Mouse (Mus musculus): ENCODE data around the gene Celsr3.

Gene Celsr3

DNA sequence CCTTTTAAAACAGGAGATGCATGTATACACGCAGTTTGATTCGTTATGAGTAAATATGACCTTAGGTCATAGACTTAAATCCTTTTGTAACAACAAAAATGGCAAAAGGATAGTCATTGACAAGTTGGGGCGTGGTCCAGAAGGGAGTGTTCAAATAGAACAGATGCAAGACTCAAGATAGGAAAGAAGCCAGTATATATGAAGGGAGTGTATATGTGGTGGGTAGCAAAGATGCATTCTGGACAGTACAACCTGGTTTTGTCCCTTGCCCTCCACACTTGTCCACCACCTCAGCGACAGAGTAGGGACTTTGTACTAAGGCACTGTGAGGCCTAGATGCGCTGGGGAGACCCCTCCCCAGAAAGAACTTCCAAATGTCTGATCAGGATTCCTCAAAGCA lies 18.4 kb upstream of the Celsr3 start:
- no peak for DNase-seq

DNA sequence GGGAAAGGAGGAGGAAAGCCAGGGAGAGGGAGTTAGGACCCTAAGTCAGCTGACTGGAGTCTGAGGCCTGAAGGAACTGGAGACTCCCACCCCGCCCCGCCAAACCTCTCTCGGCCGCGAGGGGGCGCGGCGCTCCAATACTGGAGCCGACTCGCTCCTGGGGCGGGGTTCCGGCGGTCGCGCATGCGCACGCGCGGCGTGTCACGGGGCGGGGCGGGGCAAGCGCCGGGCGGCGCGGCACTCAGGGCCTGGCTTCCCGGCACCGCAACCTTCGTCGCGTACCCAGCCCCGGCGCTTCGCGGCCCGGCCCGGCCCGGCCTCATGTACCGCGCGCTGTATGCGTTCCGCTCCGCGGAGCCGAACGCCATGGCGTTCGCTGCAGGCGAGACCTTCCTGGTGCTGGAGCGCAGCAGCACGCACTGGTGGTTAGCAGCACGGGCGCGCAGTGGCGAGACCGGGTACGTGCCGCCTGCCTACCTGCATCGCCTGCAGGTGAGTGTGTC lies 17.9 kb upstream of the Celsr3 start, which contains the start of gene Nckipsd:
Gene Nckipsd, plus strand, starts transcription at position 206 of the 503 bp plus-strand sequence.
- peak; percentile 99 for DNase-seq

DNA sequence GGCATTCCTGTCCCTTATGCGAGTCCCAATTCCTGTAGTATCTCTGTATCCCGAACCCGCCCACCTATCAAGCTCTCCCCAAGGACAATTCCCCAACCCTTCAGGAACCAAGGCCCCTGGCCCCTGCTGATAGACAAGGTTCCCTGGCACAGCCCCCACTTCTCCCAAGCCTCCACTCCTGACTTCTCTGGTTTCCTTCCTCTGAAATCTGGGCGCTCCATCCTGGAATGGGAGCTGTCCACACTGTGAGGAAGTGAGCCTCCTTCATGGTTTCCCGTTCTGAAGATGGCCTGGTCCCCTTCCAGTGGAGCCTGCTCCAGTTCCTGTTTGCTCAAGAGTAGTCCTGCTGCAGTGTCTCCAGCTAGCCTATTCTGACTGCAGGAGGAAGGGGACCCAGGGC lies 16.9 kb upstream of the Celsr3 start:
- peak; percentile 97 for DNase-seq

DNA sequence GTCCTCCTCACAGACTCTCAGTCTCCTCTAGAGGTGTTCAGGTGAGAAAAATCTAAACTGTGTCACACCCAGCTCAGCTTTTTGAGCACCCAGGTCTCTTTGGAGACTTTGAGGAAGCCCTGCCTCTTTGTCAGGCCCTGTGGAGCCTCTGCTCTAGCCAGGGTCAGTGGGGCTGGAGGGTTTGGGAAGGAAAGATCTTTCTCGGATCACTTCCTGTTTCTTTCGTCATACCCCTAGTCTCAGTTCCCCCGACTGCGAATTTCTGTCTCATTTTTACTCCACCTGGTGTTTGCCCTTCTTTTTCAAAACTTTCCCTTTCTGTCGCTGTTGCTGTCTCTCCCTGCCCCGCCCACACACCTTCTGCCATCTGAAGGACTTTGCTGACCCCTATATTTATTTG lies 16.4 kb upstream of the Celsr3 start:
- DNase-seq: peak; percentile 94

DNA sequence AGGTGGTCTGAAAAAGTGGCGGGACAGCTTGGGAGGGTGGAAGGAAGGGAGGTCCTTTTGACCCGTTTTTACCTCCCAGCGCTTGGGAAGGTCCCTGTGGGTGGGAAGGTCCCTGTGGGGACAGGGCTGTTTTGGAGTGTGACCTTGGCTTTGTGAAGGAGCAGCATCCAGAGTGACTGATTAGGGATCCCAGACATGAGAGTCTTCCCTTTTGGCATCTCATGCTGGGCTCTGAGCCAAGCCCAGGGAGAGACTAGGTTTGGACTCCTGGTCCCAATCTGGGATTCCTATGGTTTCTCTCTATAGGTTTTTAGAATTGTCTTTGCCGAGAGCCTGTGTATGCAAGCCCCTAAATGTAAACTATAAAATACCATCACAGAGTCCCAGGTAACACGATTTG lies 15.6 kb upstream of the Celsr3 start:
- DNase-seq: no peak

DNA sequence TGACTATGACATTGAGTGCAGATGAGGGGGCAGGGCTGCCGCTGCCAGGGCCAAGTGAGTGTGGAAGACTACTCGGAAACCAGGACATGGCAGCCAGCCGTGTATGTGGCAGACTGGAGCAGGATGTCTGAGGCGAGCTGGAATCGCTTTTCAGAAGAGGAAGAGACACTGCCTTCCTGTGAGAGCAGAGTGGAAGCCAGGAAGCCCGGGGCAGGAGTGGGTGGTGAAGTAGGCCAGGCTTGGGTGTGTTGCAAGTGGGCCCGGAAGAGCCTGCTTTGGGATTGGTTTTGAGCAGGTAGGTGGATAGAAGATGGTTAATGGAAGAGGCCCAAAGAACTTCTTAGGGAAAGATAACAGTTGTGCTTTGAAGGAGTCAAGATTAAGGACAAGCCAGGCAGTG lies 10.6 kb upstream of the Celsr3 start:
- DNase-seq: no peak

DNA sequence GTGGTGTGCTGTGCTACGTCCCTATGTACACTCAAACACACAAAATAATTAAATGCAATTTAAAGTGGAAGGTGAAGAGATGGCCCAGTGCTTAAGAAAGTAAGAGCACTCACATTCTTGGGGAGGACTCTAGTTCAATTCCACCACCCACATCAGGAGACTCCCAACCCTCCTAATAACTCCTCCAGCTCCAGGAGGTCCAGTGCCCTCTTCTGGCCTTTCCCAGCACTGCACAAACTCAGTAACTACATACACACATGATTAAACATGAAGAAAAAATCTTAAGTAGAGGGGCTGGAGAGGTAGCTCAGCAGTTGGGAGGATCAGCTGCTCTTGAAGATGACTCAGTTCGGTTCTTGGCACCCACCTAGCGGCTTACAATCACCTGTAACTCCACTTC lies 6.6 kb upstream of the Celsr3 start:
- peak; percentile 90 for DNase-seq

DNA sequence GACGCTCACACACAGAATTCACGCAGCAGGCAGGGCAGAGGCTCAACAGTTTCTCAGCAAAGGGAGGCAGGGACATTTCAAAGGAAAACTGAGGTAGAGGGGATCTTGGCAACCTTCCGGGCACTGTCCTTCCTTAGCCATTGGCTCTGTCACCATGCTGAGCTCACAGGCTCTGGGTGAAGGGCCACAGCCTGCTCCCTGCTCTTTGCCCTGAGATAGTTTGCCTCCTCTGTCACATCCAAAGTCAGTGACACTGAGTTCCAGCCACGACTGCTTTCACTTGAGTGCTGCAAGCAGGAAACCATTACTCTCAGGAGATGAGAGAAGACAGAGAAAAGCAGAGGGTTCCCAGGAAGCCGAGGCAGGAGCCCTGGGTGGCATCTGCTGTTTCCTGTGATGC lies 6.0 kb upstream of the Celsr3 start:
- peak; percentile 85 for DNase-seq

DNA sequence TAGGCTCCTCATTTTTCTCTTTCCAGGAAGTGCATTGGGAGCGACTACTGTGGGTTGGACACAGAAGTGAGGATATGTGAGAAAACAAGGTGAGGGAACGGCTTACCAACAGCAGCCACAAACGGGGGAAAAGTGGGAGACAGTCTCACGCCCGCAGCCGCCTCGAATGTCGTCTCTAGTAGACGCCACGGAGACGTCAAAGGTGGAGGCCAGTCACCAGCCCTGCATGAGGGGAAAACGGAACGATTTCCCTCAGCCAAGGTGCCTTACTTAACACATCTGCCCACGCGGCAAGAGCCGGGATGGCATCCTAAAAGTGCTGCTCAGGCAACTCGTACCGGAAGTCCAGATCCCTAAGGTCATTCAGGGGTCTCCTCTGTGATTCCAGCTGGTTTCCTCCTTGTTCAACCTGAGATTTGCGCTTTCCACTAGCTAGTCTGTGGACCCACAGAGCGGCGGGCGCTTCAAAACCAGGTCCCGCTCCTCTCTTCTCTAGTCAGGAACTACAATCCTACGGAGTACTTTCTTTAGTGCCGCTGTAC lies 1.9 kb upstream of the Celsr3 start:
- peak; percentile 78 for DNase-seq

DNA sequence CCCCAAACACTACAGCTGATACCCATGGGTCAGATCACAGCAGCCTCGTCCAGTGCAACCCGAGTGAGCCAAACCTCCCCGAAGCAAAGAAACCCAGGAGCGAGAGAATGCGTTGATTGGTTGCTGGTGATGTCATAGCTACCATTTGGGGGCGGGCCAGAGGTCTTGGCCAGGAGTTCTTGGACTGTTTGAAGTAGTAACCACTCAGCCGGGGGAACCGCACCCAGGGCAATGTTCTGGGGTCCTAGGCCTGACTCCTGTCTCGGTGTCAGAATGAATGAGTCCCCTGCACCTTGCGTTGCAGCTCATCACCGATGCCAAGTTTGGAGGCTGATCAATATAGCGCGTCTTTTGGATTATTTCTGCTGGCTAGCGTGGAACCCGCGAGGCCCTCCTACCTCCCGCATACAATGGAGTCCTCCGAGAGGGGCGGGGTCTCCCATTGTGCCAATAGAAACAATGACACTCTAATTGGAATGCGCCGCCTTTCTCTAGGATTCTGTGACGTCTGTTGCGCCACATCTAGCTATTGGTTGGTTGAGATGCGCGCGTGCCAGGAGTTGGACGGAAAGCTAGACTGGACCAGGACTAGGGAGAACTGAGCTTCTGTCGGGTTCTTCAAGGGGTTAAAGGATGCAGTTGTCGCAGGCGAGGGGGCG lies 1.2 kb upstream of the Celsr3 start:
- peak; percentile 88 for DNase-seq

DNA sequence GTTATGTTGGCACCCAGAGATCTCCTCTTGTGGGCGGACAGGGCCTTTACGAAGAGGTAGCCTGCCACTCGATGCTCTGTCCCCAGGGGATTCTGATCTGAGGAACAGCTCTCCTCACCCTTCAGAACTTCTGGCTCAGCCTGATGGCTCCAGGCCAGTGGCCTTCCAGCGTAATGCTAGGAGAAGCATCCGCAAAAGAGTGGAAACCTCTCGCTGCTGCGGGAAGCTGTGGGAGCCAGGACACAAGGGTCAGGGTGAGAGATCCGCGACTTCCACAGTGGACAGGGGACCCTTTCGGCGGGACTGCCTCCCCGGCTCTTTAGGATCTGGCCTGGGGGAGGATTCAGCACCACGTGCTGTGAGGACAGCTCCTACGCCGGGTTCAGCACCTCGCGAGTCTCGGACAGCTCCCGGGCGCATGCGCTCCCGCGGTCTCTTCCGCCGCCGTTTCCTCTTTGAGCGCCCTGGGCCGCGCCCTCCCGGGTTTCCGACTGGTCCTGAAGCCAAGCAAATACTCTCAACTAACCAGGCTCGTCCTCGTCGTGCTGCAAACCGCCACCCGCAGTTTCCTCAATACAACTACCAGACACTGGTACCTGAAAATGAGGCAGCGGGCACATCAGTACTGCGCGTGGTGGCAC lies 700 bp downstream of the Celsr3 start:
- DNase-seq: peak; percentile 96

DNA sequence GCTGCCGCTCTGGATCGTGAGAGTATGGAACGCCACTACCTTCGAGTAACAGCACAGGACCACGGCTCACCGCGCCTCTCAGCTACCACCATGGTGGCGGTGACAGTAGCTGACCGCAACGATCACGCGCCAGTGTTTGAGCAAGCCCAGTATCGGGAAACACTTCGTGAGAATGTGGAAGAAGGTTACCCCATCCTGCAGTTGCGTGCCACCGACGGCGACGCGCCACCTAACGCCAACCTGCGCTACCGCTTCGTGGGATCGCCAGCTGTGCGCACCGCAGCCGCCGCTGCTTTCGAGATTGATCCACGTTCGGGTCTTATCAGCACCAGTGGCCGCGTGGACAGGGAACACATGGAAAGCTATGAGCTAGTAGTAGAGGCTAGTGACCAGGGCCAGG lies 1.3 kb downstream of the Celsr3 start:
- no peak for DNase-seq

DNA sequence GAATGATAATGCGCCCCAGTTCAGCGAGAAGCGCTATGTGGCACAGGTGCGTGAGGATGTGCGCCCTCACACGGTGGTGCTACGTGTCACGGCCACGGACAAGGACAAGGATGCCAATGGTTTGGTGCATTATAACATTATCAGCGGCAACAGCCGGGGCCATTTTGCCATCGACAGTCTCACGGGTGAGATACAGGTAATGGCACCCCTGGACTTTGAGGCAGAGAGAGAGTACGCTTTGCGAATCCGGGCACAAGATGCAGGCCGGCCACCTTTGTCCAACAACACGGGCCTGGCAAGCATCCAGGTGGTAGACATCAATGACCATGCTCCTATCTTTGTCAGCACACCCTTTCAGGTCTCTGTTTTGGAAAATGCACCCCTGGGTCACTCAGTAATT lies 1.8 kb downstream of the Celsr3 start:
- peak; percentile 86 for DNase-seq

DNA sequence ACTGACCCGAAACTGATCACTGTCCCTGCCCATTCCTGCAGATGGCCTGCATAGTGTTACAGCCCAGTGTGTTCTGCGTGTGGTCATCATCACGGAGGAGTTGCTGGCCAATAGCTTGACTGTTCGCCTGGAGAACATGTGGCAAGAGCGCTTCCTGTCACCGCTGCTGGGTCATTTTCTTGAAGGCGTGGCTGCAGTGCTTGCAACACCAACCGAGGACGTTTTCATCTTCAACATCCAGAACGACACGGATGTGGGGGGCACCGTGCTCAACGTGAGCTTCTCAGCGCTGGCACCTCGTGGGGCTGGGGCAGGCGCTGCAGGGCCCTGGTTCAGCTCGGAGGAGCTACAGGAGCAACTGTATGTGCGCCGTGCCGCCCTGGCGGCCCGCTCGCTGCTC lies 5.5 kb downstream of the Celsr3 start:
- no peak for DNase-seq

DNA sequence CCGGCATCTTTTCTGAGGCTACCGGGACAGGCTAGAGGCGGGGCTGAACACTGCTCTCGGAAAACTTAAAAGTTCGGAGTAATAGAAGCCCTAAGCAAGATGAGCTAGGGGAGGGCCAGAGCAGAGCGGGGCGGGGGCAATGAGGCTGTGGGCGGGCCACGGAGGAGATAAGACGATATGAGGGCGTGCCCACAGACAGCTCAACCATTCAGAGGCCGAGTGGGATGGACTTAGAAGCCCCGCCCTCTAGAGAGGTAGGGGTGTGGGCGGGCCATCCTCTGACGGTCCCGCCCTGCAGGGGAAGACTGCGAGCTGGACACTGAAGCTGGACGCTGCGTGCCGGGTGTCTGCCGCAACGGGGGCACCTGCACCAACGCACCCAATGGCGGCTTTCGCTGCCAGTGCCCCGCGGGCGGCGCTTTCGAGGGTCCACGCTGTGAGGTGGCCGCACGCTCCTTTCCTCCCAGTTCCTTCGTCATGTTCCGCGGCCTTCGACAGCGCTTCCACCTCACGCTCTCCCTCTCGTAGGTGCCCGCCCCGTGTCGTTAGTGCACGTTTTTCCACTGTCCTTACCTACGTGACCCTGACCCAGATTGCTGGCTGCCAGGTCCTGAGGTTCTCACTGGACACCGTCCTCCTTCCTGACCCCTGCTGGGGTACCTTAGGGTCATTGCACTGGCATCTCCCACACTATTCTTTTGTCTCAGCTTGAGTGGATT lies 6.4 kb downstream of the Celsr3 start:
- peak; percentile 99 for DNase-seq

DNA sequence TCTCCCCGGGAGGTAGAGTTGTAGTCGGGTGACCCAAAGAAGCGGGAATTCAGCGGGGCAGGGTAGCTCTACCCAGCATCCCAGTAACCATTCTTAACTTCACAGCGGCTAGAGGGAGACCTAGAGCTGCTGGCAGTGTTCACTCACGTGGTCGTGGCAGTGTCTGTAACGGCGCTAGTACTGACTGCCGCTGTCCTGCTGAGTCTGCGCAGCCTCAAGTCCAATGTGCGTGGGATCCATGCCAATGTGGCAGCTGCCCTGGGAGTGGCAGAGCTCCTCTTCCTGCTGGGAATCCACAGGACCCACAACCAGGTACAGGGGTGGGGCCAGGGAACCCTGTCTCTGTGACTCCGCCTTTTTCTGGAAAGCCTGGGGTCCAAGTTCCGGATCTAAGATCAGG lies 16.9 kb downstream of the Celsr3 start:
- peak; percentile 96 for DNase-seq

DNA sequence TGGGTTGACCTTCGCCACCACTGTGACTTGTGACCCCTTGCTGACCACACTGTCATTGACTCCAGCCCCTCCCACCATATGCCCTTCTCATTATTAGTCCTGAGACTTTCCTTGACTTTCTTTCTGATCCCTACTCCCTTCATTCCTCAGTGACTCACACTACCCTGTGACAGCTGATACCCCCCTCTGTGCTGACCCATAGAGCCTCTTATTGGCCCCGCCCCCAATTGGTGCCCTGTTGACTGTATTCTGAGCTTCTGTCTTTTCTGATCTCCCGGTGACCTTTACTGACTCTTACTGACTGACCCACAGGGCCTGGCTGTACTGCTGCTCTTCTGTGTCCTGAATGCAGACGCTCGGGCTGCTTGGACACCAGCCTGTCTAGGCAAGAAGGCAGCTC lies 19.3 kb downstream of the Celsr3 start:
- no peak for DNase-seq

DNA sequence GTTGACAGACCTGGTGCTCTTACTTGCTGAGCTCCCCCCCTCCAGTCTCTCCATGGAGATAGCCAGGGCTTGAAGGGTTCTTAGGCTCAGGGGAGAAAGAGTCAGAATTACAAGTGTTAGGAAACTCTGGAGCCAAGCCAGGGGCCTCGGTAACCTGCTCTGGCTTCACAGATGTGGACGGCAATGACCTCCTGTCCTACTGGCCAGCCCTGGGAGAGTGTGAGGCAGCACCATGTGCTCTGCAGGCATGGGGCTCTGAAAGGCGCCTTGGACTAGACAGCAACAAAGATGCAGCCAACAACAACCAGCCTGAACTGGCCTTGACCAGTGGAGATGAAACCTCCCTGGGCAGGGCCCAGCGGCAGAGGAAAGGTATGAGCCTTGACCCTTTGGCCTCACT lies 21.3 kb downstream of the Celsr3 start:
- DNase-seq: no peak

DNA sequence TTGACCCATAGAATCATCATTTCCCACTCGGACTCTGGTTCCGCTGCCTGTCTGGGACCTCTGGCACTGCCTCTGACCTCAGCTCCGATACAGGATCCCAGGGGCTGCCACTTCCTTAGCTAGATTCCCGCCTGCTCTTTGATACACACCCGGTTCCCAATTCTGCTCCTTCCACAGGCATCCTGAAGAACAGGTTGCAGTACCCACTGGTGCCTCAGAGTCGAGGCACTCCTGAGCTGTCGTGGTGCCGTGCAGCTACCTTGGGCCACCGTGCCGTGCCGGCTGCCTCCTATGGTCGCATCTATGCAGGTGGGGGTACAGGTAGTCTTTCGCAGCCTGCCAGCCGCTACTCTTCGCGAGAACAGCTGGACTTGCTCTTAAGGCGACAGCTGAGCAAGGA lies 22.3 kb downstream of the Celsr3 start:
- DNase-seq: no peak

DNA sequence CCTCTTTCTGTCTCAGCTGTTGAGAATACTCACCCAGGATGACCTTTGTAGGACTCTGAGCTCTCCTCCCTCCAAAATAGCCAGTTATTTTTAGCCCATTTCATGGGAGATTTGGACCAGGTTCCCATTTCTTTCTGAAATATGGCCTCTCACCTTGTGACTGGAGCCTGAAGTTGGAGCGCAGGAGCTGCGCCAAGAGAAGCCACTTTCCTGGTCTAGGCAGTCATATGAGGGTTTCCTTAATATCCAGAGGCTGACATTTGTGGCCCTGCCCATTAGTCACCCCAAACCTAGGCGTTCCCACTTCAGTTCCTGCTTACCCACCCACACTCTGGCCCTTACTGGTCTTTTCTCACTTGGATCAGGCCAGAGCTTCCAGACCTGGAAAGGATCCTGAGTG lies 26.9 kb downstream of the Celsr3 start, which contains the start of gene Slc26a6:
Gene Slc26a6, plus strand, starts transcription at position 308 of the 400 bp plus-strand sequence.
- peak; percentile 97 for DNase-seq

DNA sequence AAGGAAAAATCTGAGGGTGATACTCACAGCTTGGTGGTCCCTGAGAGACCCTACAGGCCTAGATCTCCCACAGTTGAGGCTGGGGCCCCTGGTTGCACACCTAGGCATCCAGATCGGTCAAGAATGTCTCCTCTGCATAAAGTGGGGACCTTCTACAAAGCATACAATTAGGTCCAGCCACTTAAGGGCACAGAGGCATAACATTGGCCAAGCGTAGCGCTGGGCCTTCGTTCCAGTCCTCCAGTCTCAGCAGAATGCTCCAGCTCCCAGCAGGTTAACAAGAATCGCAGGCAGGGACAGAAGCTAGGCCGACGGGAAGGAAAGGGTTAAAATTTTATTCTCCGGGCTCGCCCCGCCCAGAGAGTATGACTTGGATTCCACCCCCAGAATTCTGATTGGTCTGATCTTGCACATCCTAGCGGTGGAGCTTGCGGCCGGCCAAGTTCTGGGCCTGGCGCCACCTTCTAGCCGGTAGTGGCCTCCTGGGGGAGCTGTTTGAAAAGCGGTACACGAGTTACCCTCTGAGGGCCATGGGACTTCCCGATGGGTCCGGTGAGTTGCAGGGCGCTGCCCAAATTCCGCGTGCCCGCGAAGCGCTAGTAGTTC lies 27.6 kb downstream of the Celsr3 start:
- DNase-seq: peak; percentile 100

DNA sequence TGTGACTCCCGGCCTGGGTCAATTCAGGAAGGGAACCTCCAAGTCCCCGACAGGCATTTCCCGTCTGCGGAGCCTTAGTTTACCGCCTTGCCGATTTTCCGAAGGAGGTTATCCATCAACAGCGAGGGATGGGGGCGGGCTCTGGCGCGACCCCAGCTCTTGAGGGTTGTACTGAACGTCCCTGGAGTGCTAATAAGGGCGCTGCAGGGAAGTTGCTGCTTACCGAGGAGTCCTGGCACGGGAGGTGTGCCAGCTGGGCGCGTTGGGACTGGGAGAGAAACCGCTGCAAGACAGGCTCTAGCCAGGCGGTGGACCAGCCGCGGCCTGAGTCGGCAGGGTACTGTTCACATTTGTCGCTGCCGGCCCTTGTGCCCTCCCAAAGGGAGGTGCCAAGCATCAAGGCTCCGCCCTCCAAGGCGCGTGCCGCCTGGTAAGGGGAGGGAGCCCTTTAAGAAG lies 28.1 kb downstream of the Celsr3 start:
- DNase-seq: peak; percentile 99

DNA sequence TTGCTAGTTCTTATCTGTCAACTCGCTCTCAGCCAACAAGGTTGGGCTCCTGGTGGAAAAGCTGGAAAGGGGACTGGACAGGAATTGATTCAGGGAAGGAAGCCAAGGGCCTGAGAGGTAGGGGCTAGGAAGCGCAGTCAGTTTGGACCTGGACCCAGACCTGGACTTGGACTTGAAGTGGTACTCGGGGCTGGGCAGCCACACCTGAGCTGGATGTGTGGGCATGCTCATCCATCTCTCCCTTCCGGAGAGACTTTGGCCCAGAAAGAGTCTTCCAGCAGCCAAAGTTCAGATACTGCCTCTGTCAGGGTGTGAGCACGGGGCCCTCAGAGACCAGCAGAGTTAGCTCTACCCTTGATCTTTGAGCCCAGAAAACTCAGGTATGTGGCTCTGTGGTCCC lies 29.2 kb downstream of the Celsr3 start:
- no peak for DNase-seq
